Mouse (Mus musculus) embryonic facial prominence, embryonic 11.5 days (tissue): ENCODE data around the gene Osbpl8. TPM values are rescaled to one million over a fixed set of nuclear protein-coding genes. Genes with fewer than 3 reads are reported as not detected.
"Not testable (repeated sequence)": the region's sequence is repeated elsewhere in the genome, so short reads cannot be mapped to it uniquely, and the experiment has no call there.

Experiments
- ATAC-seq: fragments of 200-750 bp; cut with Nextera tagmentation; replicated peaks from 2 replicates; pipeline ENCODE4 v1.8.0; 2017; ENCODE audit warnings: low read depth; ENCODE audit not compliant: insufficient number of reproducible peaks, low FRiP score, low TSS enrichment
- DNase-seq: peaks from one replicate; pipeline ENCODE4 v3.0.0-alpha.2; 2015; ENCODE audit warnings: low spot score
- H3K27ac ChIP-seq: fragments of 300-500 bp; sonication (generic); replicated peaks from 2 replicates; pipeline ENCODE4 v1.5.1; 2014; ENCODE audit warnings: mild to moderate bottlenecking, low read depth, low read length, control low read depth
- H3K27me3 ChIP-seq: fragments of 300-500 bp; sonication (generic); 2 replicates; pipeline ENCODE4 v1.6.1; 2014; ENCODE audit warnings: mild to moderate bottlenecking, low read length, moderate library complexity, mixed read lengths; ENCODE audit not compliant: control insufficient read depth, insufficient read depth
- H3K36me3 ChIP-seq: fragments of 300-500 bp; sonication (generic); replicated peaks from 2 replicates; pipeline ENCODE4 v1.6.1; 2014; ENCODE audit warnings: low read depth, mild to moderate bottlenecking, low read length, moderate library complexity, mixed read lengths; ENCODE audit not compliant: control insufficient read depth, insufficient read depth
- H3K4me1 ChIP-seq: fragments of 300-500 bp; sonication (generic); 2 replicates; pipeline ENCODE4 v1.6.1; 2014; ENCODE audit warnings: low read length, mixed read lengths; ENCODE audit not compliant: control insufficient read depth, insufficient read depth
- H3K4me2 ChIP-seq: fragments of 300-500 bp; sonication (generic); 2 replicates; pipeline ENCODE4 v1.6.1; 2014; ENCODE audit warnings: low read depth, mild to moderate bottlenecking, control low read depth, low read length, moderate library complexity
- H3K4me3 ChIP-seq: fragments of 300-500 bp; sonication (generic); 2 replicates; pipeline ENCODE4 v1.5.1; 2014; ENCODE audit warnings: low read depth, low read length, control low read depth
- H3K9ac ChIP-seq: fragments of 300-500 bp; sonication (generic); replicated peaks from 2 replicates; pipeline ENCODE4 v1.6.1; 2014; ENCODE audit warnings: mild to moderate bottlenecking, control low read depth, low read length
- H3K9me3 ChIP-seq: fragments of 300-500 bp; sonication (generic); replicated peaks from 2 replicates; pipeline ENCODE4 v1.6.1; 2016; ENCODE audit warnings: mild to moderate bottlenecking, low read length, inconsistent platforms, mixed read lengths; ENCODE audit not compliant: control insufficient read depth
- WGBS: fragments of 180-500 bp; shearing (Covaris S2); extraction: QIAGEN DNeasy Blood & Tissue Kit; methylation state at CpG from one replicate; pipeline ENCODE4 v1.1.7; 2014; 5-methylcytosine and 5-hydroxymethylcytosine counted together
- polyA plus RNA-seq: library from polyadenylated mRNA; unstranded; fragments of >200 nt; fragmentation: Nextera tagmentation; extraction: Ambion mirVana; gene quantifications from 2 replicates; pipeline ENCODE4 v1.2.1, GENCODE M21; 2014

The Osbpl8 gene
- polyA plus RNA-seq, 1 experiment from 2014 or later: 9.7 TPM

DNA sequence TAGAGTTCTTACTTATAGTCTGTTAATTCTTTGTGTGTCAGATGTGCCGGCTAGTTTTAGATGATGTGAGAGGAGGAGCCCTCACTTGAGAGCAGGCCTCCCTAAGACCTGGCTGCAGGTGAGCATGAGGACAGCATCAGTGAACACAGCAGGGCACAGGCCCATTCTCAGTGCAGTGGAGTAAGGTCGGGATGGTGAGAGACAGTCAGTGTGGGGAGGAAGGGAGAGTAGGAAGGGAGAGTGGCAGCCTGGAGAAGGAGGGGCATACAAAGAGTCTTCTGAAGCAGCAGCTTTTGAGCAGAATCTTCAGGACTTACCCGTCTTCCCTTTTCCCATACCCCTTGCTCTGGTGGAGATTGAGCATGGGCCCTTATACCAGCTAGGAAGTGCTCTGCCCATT, 51.0 kb downstream of the Osbpl8 start:
- Histone ChIP-seq H3K9ac (no peak overlapping the region), H3K27ac (no peak overlapping the region), H3K4me2 (no peak overlapping the region), H3K4me1 (no peaks in the 10 kb centered on the region), H3K4me3 (no peak overlapping the region), H3K27me3 (no peaks in the 10 kb centered on the region), H3K9me3 (no peaks in the 10 kb centered on the region), H3K36me3 (no peaks in the 10 kb centered on the region)
- 66% methylated on average over 3 of the region's 3 CpGs for WGBS
- DNase-seq (no peak), ATAC-seq (no peak)

DNA sequence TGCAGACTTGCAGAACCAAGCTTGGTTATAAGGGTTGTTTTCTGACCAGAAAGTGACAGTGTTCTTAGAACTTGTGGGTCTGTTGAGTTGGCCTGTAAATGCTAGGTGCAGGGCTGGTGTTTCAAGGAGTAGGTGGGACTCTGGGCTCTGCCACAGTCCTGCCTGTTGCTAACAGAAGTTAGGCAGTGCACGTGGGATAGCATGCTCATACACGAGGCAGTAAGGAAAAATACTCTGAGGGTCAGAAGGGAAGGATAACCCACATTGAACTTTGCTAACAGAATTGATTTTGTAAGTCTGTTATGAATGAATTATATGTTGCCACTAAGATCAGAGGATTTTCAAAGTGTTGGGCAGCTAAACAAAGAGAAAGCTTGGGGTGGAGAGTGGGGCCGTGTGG, 51.6 kb downstream of the Osbpl8 start:
- Histone ChIP-seq H3K27ac (no peak overlapping the region), H3K4me1 (no peaks in the 10 kb centered on the region), H3K4me2 (no peak overlapping the region), H3K9ac (no peak overlapping the region), H3K9me3 (no peaks in the 10 kb centered on the region), H3K4me3 (no peak overlapping the region), H3K36me3 (no peaks in the 10 kb centered on the region), H3K27me3 (no peaks in the 10 kb centered on the region)
- ATAC-seq: no peak
- 83% methylated on average over 3 of the region's 3 CpGs for WGBS
- no peak for DNase-seq

DNA sequence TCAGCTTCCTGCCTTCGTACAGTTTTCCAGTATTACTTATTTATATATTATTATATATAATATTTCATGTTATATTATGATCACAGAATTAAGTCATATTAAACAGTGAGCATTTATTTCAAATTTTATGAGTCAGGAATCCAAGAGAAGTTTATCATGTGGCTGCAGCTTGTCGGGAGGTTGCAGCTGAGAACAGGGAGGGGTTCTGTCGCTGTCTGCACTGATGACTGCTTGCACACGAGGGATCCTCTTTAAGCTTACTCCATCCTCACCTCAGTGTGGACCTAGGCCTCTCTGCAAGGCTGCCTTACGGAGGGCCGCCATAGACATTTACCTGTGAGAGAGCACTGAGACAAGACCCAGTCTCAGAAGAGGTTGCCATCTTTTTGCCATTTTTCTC, 58.0 kb downstream of the Osbpl8 start:
- no peak for DNase-seq
- 78% methylated on average over 6 of the region's 6 CpGs for WGBS
- H3K4me3 ChIP-seq: no peak overlapping the region
- H3K27me3 ChIP-seq: no peaks in the 10 kb centered on the region
- H3K27ac ChIP-seq: no peak overlapping the region
- no peaks in the 10 kb centered on the region for H3K36me3 ChIP-seq
- no peaks in the 10 kb centered on the region for H3K9me3 ChIP-seq
- no peak overlapping the region for H3K9ac ChIP-seq
- H3K4me1 ChIP-seq: no peaks in the 10 kb centered on the region
- H3K4me2 ChIP-seq: no peak overlapping the region
- 0 out of 2 replicates have a peak, but pooled peaks have one; percentile 37 for ATAC-seq

DNA sequence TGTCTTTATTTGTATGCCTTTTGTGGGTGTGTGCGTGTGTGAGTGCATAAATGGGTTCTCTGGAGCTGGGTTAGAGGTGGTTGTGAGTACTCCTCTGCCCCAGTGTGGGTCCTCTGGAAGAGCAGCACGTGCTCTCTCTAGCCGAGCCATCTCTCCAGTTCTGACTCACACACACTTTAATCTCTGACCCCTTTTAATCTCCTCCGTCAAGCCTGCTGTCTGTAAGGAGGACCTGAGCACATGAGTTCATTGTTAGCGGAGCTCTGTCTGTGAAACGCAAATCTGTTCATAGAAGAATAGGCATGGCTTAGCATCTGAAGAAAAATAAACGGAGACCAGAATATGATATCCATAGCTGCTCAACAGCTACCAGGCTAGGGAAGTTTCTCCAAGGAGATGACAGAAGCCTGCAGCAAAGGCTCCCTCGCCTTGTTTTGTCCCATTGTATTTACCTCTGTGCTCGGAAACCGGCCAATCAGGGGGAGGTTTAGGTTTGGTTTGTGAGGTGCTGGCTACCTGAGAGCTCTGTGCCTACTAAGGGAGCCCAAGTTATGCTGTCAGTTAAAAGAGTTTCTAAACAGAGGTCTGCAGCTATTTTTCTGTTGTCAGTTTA, 58.8 kb downstream of the Osbpl8 start:
- Histone ChIP-seq H3K4me2 (no peak overlapping the region), H3K36me3 (no peaks in the 10 kb centered on the region), H3K27ac (no peak overlapping the region), H3K9me3 (no peaks in the 10 kb centered on the region), H3K4me1 (no peaks in the 10 kb centered on the region), H3K9ac (no peak overlapping the region), H3K27me3 (no peaks in the 10 kb centered on the region), H3K4me3 (no peak overlapping the region)
- no peak; the same call in 1 of the 2 replicates for ATAC-seq
- DNase-seq: no peak
- WGBS: 37% methylated on average over 10 of the region's 10 CpGs

DNA sequence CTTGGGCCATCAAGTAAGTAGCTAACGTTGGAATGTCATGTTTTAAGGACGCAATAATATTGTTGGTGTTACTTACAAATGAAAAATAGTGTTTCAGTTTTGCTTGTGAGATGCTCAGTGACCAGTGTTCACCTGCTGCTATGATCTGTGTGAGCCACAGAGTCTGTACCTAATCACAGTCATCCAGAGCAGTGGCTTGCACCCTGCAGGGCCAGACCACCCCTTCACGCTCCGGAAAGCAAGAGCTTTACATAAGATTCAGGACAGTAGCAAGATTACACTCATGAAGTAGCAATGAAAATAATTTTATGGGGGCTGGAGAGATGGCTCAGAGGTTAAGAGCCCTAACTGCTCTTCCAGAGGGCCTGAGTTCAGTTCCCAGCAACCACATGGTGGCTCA, 60.1 kb downstream of the Osbpl8 start:
- WGBS: 95% methylated on average over 4 of the region's 4 CpGs
- H3K4me2 ChIP-seq: no peak overlapping the region
- no peak overlapping the region for H3K27ac ChIP-seq
- DNase-seq (no peak), ATAC-seq (no peak)
- no peaks in the 10 kb centered on the region for H3K9me3 ChIP-seq
- H3K27me3 ChIP-seq: no peaks in the 10 kb centered on the region
- no peak overlapping the region for H3K4me3 ChIP-seq
- H3K36me3 ChIP-seq: no peaks in the 10 kb centered on the region
- H3K9ac ChIP-seq: no peak overlapping the region
- H3K4me1 ChIP-seq: no peaks in the 10 kb centered on the region

DNA sequence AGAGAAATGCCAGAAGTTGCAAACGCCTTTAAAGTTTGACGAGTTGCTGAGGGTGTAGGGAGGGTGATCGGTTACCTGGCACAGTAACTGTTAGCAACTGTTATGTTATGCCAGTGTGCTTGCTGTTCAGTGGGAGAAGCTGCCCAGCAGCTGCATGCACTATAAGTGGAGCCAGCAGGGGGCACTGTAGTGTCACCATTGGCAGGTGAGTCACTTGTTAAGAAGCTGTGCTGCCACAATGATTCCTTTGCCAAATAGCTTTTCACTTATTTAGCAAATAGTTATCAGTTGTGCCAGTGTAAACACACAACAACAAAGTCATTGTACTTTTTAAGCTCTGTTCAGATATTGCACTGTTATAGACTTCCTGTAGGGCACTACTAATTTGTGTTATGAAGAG, 62.0 kb downstream of the Osbpl8 start:
- Histone ChIP-seq H3K9ac (no peak overlapping the region), H3K9me3 (no peaks in the 10 kb centered on the region), H3K27ac (no peak overlapping the region), H3K4me1 (no peaks in the 10 kb centered on the region), H3K4me3 (no peak overlapping the region), H3K4me2 (no peak overlapping the region), H3K27me3 (no peaks in the 10 kb centered on the region), H3K36me3 (no peaks in the 10 kb centered on the region)
- 19% methylated on average over 3 of the region's 3 CpGs for WGBS
- ATAC-seq (no peak), DNase-seq (peak; percentile 88)

GRCm38 (mm10) chr10:111232237-111232636, 67.7 kb downstream of the Osbpl8 start:
- H3K4me1 ChIP-seq, H3K4me3 ChIP-seq, H3K36me3 ChIP-seq, ATAC-seq, H3K27me3 ChIP-seq, H3K4me2 ChIP-seq, H3K9me3 ChIP-seq, H3K9ac ChIP-seq, H3K27ac ChIP-seq, DNase-seq: not testable (repeated sequence)
- WGBS: 91% methylated on average over 7 of the region's 7 CpGs

- no peak for DNase-seq
- Histone ChIP-seq H3K36me3 (no peaks in the 10 kb centered on the region), H3K4me3 (no peak overlapping the region), H3K9ac (no peak overlapping the region), H3K27me3 (no peaks in the 10 kb centered on the region), H3K9me3 (no peaks in the 10 kb centered on the region), H3K4me1 (no peaks in the 10 kb centered on the region), H3K4me2 (no peak overlapping the region), H3K27ac (no peak overlapping the region)
- WGBS: 93% methylated on average over 6 of the region's 6 CpGs
- ATAC-seq: no peak
Observed at GRCm38 (mm10) chr10:111233476-111234130, 69.1 kb downstream of the Osbpl8 start.
